ENCODE assay signal across 23 mouse cellular contexts in genomic region chr5:4791219-4791618, GRCm38 (mm10). TPM values are rescaled to one million over a fixed set of nuclear protein-coding genes. Genes with fewer than 3 reads are reported as not detected.
"Had no signal": no experiment of that assay in that cellular context is flagged by ENCODE, and none has a peak within 500 bp of the region (broad histone marks: within the 10 kb centered on the region; RNA-seq: fewer than 3 reads in every experiment).

No protein-coding gene starts in this region.

- DNase-seq: kidney, adult 18-20 months; kidney, adult 9 months; kidney, postnatal 14 days; kidney, postnatal 4 days; left cerebral cortex, postnatal 4 days; liver, postnatal 0 days; retina, postnatal 1 day; right cerebral cortex, postnatal 25 days; thymus, adult 2 months; thymus, postnatal 14 days; thymus, postnatal 4 days had no signal

- H3K9me3 ChIP-seq: limb, embryonic 15.5 days; lung, embryonic 15.5 days; midbrain, embryonic 15.5 days; neural tube, embryonic 12.5 days; neural tube, embryonic 15.5 days had no signal

- H3K27ac ChIP-seq: limb, embryonic 12.5 days; limb, embryonic 15.5 days; liver, embryonic 14.5 days; lung, embryonic 15.5 days; macrophage; midbrain, embryonic 15.5 days; neural tube, embryonic 12.5 days; neural tube, embryonic 15.5 days had no signal

- H3K4me1 ChIP-seq: limb, embryonic 12.5 days; neural tube, embryonic 15.5 days had no signal

- H3K4me2 ChIP-seq: limb, embryonic 12.5 days; limb, embryonic 15.5 days; liver, embryonic 11.5 days; lung, embryonic 15.5 days; midbrain, embryonic 12.5 days; midbrain, embryonic 15.5 days; neural tube, embryonic 12.5 days; neural tube, embryonic 15.5 days had no signal

- H3K27me3 ChIP-seq: limb, embryonic 12.5 days; limb, embryonic 15.5 days; lung, embryonic 15.5 days; midbrain, embryonic 12.5 days; midbrain, embryonic 15.5 days; neural tube, embryonic 12.5 days; neural tube, embryonic 15.5 days had no signal

- H3K36me3 ChIP-seq: limb, embryonic 12.5 days; limb, embryonic 15.5 days; lung, embryonic 15.5 days; midbrain, embryonic 12.5 days; midbrain, embryonic 15.5 days; neural tube, embryonic 12.5 days; neural tube, embryonic 15.5 days had no signal

- H3K9ac ChIP-seq: limb, embryonic 12.5 days; limb, embryonic 15.5 days; liver, embryonic 14.5 days; liver, postnatal 0 days; lung, embryonic 15.5 days; midbrain, embryonic 12.5 days; midbrain, embryonic 15.5 days; neural tube, embryonic 12.5 days; neural tube, embryonic 15.5 days had no signal

- H3K4me3 ChIP-seq: limb, embryonic 12.5 days; limb, embryonic 15.5 days; lung, embryonic 15.5 days; midbrain, embryonic 12.5 days; midbrain, embryonic 15.5 days; neural tube, embryonic 12.5 days; neural tube, embryonic 15.5 days had no signal

- ATAC-seq: inflammation-experienced regulatory T-cells, adult 6 months; intestine, embryonic 16.5 days; liver, postnatal 0 days; midbrain, embryonic 15.5 days had no signal

RNA-seq across cellular contexts. Expression of gene Fzd1, which starts 33.4 kb away (rescaled TPM):
- polyA plus RNA-seq: inflammation-experienced regulatory T-cells, adult 6 months had no signal
